Comparison of ENCODE assay signal across 16 mouse cellular contexts in genomic region chr7:81327661-81328060, GRCm38 (mm10).
"Had no signal": no experiment of that assay in that cellular context is flagged by ENCODE, and none has a peak within 500 bp of the region (broad histone marks: within the 10 kb centered on the region; RNA-seq: fewer than 3 reads in every experiment).

No protein-coding gene starts in this region.

- H3K4me1 ChIP-seq: neural tube, embryonic 13.5 days; neural tube, embryonic 15.5 days; stomach, embryonic 15.5 days had no signal

- H3K27ac ChIP-seq: neural tube, embryonic 13.5 days; neural tube, embryonic 15.5 days; stomach, embryonic 15.5 days; stomach, postnatal 0 days had no signal

- DNase-seq: retina, postnatal 1 day; right cerebral cortex, adult 18-20 months; right cerebral cortex, postnatal 14 days; right cerebral cortex, postnatal 25 days; right cerebral cortex, postnatal 4 days; spleen, adult 18-20 months; thymus, adult 18-20 months; thymus, adult 2 months; thymus, postnatal 14 days; thymus, postnatal 25 days; thymus, postnatal 36 days; thymus, postnatal 4 days had no signal

- H3K27me3 ChIP-seq: neural tube, embryonic 13.5 days; neural tube, embryonic 15.5 days; stomach, embryonic 15.5 days had no signal

- H3K4me2 ChIP-seq: neural tube, embryonic 13.5 days; neural tube, embryonic 15.5 days; stomach, embryonic 15.5 days had no signal

- H3K4me3 ChIP-seq: neural tube, embryonic 13.5 days; neural tube, embryonic 15.5 days; stomach, embryonic 15.5 days had no signal

- H3K9ac ChIP-seq: neural tube, embryonic 13.5 days; neural tube, embryonic 15.5 days; stomach, embryonic 15.5 days had no signal

- H3K9me3 ChIP-seq: neural tube, embryonic 13.5 days; neural tube, embryonic 15.5 days; stomach, embryonic 15.5 days had no signal
